Mouse (Mus musculus): ENCODE measurements around the gene Anapc2.

DNA sequence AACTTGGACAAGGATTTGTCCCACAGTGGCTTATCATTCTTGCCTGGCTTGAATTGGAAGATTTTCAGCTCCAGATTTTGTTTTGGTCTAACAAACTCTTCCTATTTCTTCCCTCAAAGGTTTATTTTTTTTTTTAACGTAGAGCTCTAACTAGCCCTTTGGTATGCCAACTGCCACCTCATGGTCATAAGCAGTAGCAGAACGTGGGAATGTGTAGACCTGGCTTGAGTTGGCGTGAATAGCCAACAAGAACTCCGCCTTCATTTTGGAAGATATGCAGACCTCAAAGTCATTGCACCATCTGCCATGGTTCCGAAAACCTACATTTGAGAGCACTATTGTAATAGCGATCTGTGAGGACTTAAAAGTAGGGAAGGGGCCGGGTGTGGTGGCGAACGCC is 59.2 kb downstream of the Anapc2 start:
- TF ChIP-seq EP300 (IDR thresholded peaks at IDR 0.05) (no peak), CTCF (IDR thresholded peaks at IDR 0.05) (peak; percentile 26)

Measured in lung, postnatal 0 days (tissue).